Mouse (Mus musculus) embryonic facial prominence, embryonic 14.5 days (tissue): ENCODE measurements around the gene Capn2. TPM values are rescaled to one million over a fixed set of nuclear protein-coding genes. Genes with fewer than 3 reads are reported as not detected.

ENCODE experiments used
- ATAC-seq: fragments of 200-750 bp; cut with Nextera tagmentation; 2 replicates; pipeline ENCODE4 v1.8.0; 2017; ENCODE audit warnings: low read depth, moderate number of reproducible peaks, moderate TSS enrichment
- DNase-seq: peaks from one replicate; pipeline ENCODE4 v3.0.0-alpha.2; 2015; ENCODE audit warnings: low spot score
- H3K27ac ChIP-seq: fragments of 300-500 bp; sonication (generic); replicated peaks from 2 replicates; pipeline ENCODE4 v1.5.1; 2014; ENCODE audit warnings: low read depth, mild to moderate bottlenecking, low read length, moderate library complexity
- H3K27me3 ChIP-seq: fragments of 300-500 bp; sonication (generic); replicated peaks from 2 replicates; pipeline ENCODE4 v1.6.1; 2014; ENCODE audit warnings: low read length; ENCODE audit not compliant: control insufficient read depth, insufficient read depth
- H3K36me3 ChIP-seq: fragments of 300-500 bp; sonication (generic); 2 replicates; pipeline ENCODE4 v1.6.1; 2014; ENCODE audit warnings: low read length, mixed read lengths; ENCODE audit not compliant: control insufficient read depth, insufficient read depth
- H3K4me1 ChIP-seq: fragments of 300-500 bp; sonication (generic); 2 replicates; pipeline ENCODE4 v1.6.1; 2014; ENCODE audit warnings: antibody characterized with exemption, low read length; ENCODE audit not compliant: control insufficient read depth, insufficient read depth
- H3K4me2 ChIP-seq: fragments of 300-500 bp; sonication (generic); 2 replicates; pipeline ENCODE4 v1.6.1; 2014; ENCODE audit warnings: low read depth, mild to moderate bottlenecking, low read length, moderate library complexity, mixed read lengths
- H3K4me3 ChIP-seq: fragments of 300-500 bp; sonication (generic); 2 replicates; pipeline ENCODE4 v1.5.1; 2014; ENCODE audit warnings: low read depth, mild to moderate bottlenecking, low read length
- H3K9ac ChIP-seq: fragments of 300-500 bp; sonication (generic); 2 replicates; pipeline ENCODE4 v1.6.1; 2014; ENCODE audit warnings: low read depth, mild to moderate bottlenecking, low read length, moderate library complexity, mixed read lengths
- H3K9me3 ChIP-seq: fragments of 300-500 bp; sonication (generic); 2 replicates; pipeline ENCODE4 v1.6.1; 2016; ENCODE audit warnings: low read length; ENCODE audit not compliant: control insufficient read depth
- WGBS: fragments of 180-500 bp; shearing (Covaris S2); extraction: QIAGEN DNeasy Blood & Tissue Kit; methylation state at CpG from one replicate; pipeline ENCODE4 v1.1.7; 2014; 5-methylcytosine and 5-hydroxymethylcytosine counted together
- polyA plus RNA-seq: library from polyadenylated mRNA; unstranded; fragments of >200 nt; fragmentation: Nextera tagmentation; extraction: Ambion mirVana; gene quantifications from 2 replicates; pipeline ENCODE4 v1.2.1, GENCODE M21; 2014

Gene Capn2
- polyA plus RNA-seq, 1 experiment from 2014 or later = 115 TPM

GRCm38 (mm10) chr1:182511073-182511472 lies 6.3 kb downstream of the Capn2 start:
- Histone ChIP-seq H3K9ac (no peak overlapping the region), H3K4me3 (no peak overlapping the region), H3K36me3 (peaks cover 64% of the 10 kb centered on the region), H3K27ac (no peak overlapping the region), H3K4me1 (peaks cover 15% of the 10 kb centered on the region), H3K27me3 (no peaks in the 10 kb centered on the region), H3K9me3 (no peaks in the 10 kb centered on the region), H3K4me2 (no peak overlapping the region)
- 72% methylated on average over 2 of the region's 2 CpGs for WGBS
- ATAC-seq (no peak), DNase-seq (no peak)

- WGBS = 65% methylated on average over 8 of the region's 10 CpGs
- H3K36me3 ChIP-seq = peaks cover 67% of the 10 kb centered on the region
- no peak for ATAC-seq
- no peak overlapping the region for H3K4me3 ChIP-seq
- H3K4me2 ChIP-seq = no peak overlapping the region
- no peak for DNase-seq
- no peaks in the 10 kb centered on the region for H3K9me3 ChIP-seq
- no peaks in the 10 kb centered on the region for H3K27me3 ChIP-seq
- H3K4me1 ChIP-seq = peaks cover 12% of the 10 kb centered on the region
- H3K9ac ChIP-seq = no peak overlapping the region
- no peak overlapping the region for H3K27ac ChIP-seq
Observed at GRCm38 (mm10) chr1:182509110-182509797, 8.2 kb downstream of the Capn2 start.

DNA sequence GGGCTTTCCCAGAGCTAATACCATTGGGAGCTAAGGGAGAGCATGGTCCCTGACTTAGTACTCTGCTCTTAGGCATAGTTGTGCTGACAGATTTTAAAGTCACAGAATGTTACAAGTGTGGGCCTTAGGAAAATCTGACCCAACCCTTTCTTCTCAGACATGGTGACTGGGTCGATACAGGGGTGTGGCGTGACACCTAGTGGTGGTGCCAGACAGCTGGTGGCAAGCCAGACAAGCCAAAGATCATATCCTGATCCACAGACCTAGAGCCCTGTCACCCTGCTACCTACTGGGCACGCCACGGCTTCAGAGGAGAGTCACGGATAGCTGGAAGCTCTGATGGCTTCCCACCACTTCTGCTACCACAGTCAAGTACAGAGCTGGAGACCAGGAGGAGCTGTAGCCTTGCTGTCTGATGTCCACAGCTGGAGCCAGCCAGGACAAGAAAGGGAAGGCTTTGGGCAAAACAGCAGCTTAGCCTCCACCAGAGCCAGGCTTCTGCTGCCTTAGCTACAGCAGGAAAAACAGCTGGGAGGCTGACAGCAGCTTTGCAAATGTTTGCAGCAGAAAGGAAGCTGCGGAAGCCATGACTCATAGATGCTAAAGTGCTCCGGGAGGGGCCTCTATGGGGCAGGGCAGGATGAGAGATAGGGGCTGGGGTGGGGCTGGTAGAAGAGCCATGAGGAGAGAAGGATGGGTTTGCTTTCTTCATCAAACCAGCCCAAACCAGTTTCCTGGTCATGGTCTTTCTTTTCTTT lies 11.0 kb downstream of the Capn2 start:
- DNase-seq = peak; percentile 80
- H3K4me2 ChIP-seq = no peak overlapping the region

DNA sequence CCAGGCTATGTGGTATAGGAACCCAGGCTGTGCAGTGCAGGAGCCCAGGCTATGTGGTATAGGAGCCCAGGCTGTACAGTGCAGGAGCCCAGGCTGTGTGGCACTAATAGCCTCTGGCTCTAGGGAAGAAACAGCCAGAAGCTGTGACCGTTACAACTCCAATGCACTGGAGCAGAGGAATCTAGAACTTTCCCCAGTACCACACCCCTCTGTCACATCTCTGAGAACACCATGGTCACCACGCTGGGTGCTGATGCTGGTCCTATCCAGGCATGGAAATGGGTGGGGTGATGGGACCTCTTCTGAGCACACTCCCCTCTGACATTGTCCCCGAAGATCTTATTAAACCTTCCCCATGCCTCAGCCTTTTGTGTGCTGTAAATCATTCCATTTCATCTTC lies 12.1 kb downstream of the Capn2 start:
- ATAC-seq (no peak), DNase-seq (no peak)
- peaks cover 33% of the 10 kb centered on the region for H3K36me3 ChIP-seq
- 95% methylated on average over 3 of the region's 3 CpGs for WGBS
- peaks cover 7% of the 10 kb centered on the region for H3K4me1 ChIP-seq
- H3K9ac ChIP-seq = no peak overlapping the region
- no peak overlapping the region for H3K27ac ChIP-seq
- H3K27me3 ChIP-seq = no peaks in the 10 kb centered on the region
- H3K4me3 ChIP-seq = no peak overlapping the region
- H3K9me3 ChIP-seq = no peaks in the 10 kb centered on the region
- H3K4me2 ChIP-seq = no peak overlapping the region

More for the DNA sequence above, 11.0 kb downstream of the Capn2 start:
- H3K36me3 ChIP-seq = peaks cover 44% of the 10 kb centered on the region
- no peaks in the 10 kb centered on the region for H3K9me3 ChIP-seq
- no peak overlapping the region for H3K9ac ChIP-seq
- H3K27me3 ChIP-seq = no peaks in the 10 kb centered on the region
- peaks cover 7% of the 10 kb centered on the region for H3K4me1 ChIP-seq
- peak; percentile 23; the same call in 1 of the 2 replicates for ATAC-seq
- 56% methylated on average over 7 of the region's 7 CpGs for WGBS
- H3K27ac ChIP-seq = peak overlapping the region; percentile 58; the same call in 1 of the 2 replicates
- no peak overlapping the region for H3K4me3 ChIP-seq

DNA sequence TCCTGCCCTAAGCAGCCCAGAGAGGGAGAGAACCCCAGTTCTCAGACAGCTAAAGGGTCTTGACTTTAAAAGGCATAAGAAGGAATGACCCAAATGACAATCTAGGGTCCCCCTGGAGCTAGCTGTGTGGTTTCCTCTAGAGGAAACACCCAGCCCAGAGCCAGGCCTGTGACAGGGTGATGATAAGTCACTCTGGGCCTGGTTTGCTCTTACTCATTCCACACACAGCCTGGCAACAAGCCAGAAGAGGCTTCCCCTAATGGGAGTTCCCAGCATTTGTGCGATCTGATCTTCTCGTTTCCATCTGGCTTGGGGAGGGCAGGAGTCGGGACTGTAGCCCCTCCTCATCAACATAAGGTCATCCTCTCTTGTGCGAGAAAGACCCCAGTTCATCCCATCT lies 13.2 kb downstream of the Capn2 start:
- Histone ChIP-seq H3K4me1 (peaks cover 7% of the 10 kb centered on the region), H3K27ac (no peak overlapping the region), H3K4me3 (no peak overlapping the region), H3K9ac (no peak overlapping the region), H3K4me2 (no peak overlapping the region), H3K9me3 (no peaks in the 10 kb centered on the region), H3K36me3 (peaks cover 23% of the 10 kb centered on the region; the same call in 1 of the 2 replicates), H3K27me3 (no peaks in the 10 kb centered on the region)
- peak; percentile 92 for DNase-seq
- WGBS = 7% methylated on average over 4 of the region's 4 CpGs
- peak; percentile 56 for ATAC-seq

DNA sequence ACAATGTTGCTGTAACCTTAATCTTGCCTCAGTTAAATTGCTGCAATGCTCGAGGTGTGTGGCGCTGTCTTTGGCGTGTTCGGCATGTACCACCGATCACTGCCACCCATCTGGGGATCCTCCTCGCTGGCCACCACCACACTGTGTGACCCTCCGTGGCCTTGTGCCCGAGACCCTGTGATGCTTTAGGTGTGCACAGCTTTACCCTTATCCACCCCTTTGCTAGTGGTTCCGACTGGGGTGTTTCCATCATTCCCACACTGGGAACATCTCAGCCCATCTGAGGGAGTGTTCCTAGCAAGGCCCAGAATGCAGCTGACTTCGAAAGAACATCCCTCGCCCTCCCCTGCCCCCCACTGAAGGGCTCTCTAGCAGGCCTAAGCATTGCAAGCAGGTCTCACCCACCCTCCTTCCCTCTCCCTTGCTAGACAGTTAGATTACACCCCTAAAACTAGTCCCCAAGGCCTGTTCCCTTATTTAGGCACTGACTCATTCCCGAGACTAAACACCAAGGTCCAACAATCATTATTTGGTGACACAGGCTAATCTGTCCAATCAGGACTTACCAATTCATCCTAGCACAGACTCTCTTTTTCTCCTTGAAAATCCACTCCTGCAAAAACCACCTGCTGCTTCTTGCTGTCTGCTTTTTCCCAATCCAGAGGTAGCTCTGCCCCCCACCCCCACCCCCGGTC lies 14.1 kb downstream of the Capn2 start:
- H3K9ac ChIP-seq = no peak overlapping the region
- no peak overlapping the region for H3K4me2 ChIP-seq
- peaks cover 15% of the 10 kb centered on the region; the same call in 1 of the 2 replicates for H3K36me3 ChIP-seq
- no peaks in the 10 kb centered on the region for H3K27me3 ChIP-seq
- DNase-seq (no peak), ATAC-seq (no peak)
- no peak overlapping the region for H3K4me3 ChIP-seq
- no peaks in the 10 kb centered on the region for H3K9me3 ChIP-seq
- peaks cover 7% of the 10 kb centered on the region for H3K4me1 ChIP-seq
- no peak overlapping the region for H3K27ac ChIP-seq
- 85% methylated on average over 13 of the region's 13 CpGs for WGBS

GRCm38 (mm10) chr1:182502491-182503050 lies 14.8 kb downstream of the Capn2 start:
- ATAC-seq = no peak
- Histone ChIP-seq H3K9me3 (no peaks in the 10 kb centered on the region), H3K27me3 (no peaks in the 10 kb centered on the region), H3K36me3 (peaks cover 15% of the 10 kb centered on the region; the same call in 1 of the 2 replicates), H3K4me2 (no peak overlapping the region), H3K4me1 (peaks cover 8% of the 10 kb centered on the region), H3K9ac (no peak overlapping the region), H3K4me3 (no peak overlapping the region), H3K27ac (no peak overlapping the region)
- 88% methylated on average over 7 of the region's 7 CpGs for WGBS
- DNase-seq = no peak

DNA sequence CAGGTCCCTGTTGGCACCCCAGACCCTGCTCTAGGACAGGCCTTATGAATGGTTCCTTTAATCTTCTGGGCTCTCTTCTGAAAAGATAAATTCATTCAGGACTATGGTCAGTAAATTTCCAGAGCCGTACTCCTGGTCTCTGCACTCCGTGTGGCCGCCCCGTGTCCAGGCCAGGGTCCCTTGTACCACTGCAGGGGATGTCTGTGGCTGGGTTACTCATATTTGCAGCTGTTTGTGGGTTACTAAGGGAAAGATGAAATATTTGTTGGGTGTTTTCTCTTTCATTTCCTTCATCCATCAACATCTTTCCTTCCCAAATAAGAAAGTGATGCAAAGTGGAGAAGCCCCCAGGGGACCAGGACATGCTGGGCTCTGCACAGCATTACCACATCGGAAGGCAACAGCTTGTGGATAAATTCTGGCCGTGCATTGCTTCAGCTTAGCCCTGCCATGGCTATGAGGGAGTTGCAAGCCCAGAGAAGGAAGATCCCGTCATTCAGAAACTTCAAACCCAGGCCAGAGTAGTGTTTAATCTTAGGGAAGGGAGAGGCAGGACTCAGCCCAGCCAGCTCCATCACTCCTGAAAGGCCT lies 15.5 kb downstream of the Capn2 start:
- Histone ChIP-seq H3K27me3 (no peaks in the 10 kb centered on the region), H3K36me3 (peaks cover 15% of the 10 kb centered on the region; the same call in 1 of the 2 replicates), H3K9me3 (no peaks in the 10 kb centered on the region), H3K4me3 (no peak overlapping the region), H3K27ac (no peak overlapping the region), H3K4me2 (no peak overlapping the region), H3K9ac (no peak overlapping the region), H3K4me1 (peaks cover 13% of the 10 kb centered on the region)
- WGBS = 79% methylated on average over 7 of the region's 7 CpGs
- ATAC-seq = no peak
- DNase-seq = no peak
